Mouse (Mus musculus) left cerebral cortex, adult 9 months (tissue): Measurements from ENCODE around the gene Abcc4.
"Not testable (repeated sequence)": the region's sequence is repeated elsewhere in the genome, so short reads cannot be mapped to it uniquely, and the experiment has no call there.

ENCODE experiments used
- DNase-seq, 2 experiments: peaks; one replicate each; pipeline ENCODE4 v3.0.0; 2022; ENCODE audit warnings: low spot score in 2 of 2

Gene Abcc4

DNA sequence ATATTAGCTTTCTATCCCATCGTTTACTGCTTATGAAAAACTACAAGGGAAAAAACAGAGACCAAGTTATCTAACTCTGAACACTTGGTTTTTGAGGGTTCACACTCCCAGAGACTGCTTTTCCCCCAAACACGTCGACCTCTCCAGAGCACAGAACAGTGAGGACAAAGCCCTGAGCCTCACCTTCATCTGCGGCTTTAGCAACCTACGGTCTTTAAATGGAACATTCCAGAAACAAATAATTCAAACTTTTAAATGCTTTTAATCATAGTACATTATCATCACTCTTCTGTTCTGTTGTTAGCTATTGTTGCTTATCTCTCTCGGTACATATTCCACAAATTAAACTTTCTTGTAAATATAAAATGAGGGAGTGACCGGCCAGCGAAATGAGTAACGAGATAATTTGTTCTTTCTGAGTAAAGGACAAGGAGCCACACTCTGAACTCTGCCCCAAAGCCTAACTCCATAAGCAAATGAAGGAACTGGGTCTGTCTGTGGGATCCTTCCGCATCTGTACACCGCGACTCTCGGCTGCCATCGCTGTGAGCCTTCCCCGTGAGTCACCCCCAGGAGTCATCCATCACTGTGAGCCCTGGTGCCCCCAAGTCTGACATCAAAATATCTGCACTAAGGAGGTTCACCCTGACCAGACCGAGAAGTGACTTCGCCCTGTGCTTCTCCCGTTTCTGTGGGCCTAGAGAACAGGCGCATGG, 126.8 kb downstream of the Abcc4 start:
- no peak for DNase-seq

DNA sequence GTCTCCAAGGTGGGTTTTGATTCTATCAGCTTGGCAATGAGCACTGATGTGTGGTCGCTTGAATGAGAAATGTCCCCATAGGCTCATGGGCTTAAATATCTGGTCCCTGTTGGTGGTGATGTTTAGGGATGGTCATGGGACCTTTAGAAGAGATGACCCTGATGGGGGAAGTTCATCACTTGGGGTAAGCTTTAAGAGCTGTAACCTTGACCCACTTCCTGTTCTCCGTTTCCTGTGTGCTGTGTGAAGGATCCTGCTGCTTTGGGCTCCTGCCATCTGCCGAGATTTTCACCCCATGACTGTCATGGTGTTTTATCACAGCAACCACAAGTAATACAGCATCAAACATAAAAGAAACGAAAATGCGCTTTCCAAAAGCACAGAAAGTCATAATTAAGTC, 128.1 kb downstream of the Abcc4 start:
- DNase-seq = no peak

DNA sequence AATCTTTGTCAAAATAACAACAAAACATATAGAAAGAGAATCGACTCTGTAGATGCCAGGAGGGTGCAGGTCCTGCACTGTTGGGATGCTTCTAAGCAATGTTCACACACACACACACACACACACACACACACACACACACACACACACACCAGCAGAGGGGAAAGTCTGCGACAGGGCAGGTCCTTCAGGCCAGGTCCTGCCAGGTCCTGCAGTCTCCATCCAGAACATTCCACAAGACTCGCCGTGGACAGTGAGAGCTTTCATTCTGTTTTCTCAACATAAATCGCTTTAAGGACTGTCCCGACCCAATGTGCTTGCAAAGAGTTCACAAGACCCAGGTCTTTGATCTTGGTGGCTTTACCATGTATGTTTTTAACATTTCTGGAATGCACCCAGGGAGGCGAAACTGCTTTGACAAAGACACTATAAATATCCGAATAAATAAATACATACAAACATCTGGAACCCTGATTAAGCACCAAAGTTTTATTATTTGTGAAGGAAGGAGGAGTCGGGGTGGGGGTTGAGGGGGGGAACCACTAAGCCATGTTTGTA, 133.3 kb downstream of the Abcc4 start:
- DNase-seq = no peak

DNA sequence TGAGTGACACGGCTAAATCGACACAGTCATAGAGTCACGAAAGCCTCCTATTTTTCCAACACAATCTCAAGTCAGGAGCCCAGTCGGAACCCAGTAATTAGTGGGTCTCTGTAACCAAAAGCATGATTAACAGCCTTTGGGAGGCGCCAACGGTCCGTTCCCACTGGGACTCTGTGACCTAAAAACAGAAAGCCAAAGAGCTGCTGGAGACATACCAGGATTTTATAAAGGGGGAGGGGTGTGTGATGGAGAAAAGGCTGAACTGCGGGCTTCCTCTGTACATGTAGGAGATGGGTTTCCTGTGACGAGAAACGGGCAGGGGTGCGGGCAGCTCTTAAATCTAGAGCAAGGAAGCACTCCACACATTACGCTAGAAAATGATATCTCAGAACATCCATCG, 136.4 kb downstream of the Abcc4 start:
- no peak for DNase-seq

DNA sequence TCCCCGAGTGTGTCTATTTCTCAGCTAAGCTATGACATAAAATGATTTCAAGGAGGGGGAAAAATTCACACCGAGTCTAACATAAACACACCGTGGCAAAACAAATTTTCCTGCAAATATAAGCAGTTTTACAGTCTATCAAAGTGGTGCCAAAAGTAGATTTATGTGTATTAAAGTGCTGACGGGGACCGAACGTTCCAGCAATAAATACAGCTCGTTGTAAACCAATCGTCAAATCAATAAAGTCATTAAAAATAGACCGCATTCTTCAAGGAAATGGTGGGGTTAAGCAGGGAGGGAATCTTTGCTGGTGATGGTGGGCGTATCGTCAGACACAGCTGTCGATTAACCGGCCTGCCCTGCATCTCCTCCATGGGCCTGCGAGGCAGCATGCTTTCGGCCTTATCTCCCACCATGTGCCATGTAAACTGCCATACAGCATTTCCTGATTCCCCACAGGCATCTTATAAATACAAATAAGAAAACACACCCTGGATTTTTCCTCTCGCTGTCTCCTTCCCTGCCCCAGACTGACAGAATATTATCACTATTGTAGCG, 137.8 kb downstream of the Abcc4 start:
- DNase-seq = no peak

DNA sequence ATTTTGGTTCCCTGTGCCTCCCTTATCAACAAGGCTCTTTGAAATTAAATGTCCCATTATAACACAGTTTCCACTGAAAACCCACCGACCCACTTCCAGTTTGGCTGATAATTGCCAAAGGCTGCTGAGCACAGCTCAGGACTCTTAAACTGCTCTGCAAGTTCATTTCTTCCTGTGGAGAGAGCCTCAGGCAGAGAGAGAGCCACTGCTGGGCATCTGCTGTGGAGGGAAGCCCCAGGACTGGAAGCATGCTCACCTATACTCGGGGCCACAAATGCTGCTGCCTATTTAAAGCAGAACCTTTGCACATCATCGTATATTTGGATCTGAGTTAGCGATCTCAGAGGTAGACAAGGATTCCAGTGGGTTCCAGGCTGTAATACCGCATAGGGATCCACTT, 139.2 kb downstream of the Abcc4 start:
- no peak for DNase-seq

DNA sequence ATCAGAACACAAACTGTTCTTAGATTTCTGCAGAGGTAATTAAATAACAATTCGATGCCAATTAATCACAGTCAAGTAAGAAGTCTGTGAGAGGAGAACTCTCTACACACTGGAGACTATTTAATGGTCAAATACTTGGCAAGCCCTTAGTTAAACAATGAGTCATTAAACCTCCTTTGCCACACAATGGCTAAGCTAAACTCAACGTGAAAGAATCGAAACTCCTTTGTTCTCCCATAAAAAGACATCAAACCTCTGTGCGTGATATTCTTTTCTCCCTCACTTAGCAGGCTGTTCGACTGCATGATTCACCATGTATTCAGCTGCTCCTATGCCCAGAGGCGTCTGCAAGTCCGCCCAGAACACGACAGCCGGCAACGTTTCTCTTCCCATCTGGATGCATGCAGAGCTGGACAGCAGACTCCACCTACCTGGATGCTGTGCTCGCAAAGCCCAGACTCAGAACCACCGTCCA, 139.8 kb downstream of the Abcc4 start:
- DNase-seq = peak; percentile 15 to 59

DNA sequence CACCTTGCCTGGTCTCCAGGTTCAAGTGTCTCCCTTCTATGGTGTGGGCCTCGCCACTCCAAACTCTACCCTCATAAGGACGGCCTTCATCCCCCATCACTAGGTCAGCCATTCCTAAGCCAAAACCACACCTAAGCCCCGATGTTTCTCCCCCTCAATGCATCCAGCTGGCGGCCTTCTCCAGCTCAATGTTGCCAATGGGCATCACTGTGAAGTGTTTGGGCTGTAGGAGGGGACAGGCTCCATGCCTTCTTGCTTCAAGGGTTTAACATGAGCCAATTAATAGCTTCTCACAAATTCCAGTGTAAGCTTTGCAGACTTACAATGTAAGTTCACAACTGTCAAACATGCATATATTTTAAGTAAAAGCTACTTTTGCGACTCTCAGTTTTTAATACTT, 140.3 kb downstream of the Abcc4 start:
- no peak for DNase-seq

DNA sequence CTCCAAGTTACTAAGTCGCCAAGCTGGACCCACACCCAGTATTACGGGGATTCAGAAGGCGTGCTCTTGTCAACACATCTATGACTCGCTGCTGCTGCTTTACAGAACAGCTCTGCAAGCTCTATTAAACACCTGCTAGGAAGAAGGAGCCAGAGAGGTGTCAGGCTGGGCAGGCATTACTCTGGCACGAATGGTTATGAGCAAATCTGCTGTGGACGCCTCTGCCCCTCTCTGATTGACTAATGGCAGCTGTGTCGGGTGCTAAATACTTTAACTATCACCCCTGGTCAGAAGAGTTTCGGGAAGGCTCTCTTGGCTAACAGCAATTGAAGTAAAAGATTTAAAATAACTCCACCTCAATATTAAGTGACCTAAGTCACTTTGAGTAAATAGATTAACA, 142.4 kb downstream of the Abcc4 start:
- DNase-seq = no peak

DNA sequence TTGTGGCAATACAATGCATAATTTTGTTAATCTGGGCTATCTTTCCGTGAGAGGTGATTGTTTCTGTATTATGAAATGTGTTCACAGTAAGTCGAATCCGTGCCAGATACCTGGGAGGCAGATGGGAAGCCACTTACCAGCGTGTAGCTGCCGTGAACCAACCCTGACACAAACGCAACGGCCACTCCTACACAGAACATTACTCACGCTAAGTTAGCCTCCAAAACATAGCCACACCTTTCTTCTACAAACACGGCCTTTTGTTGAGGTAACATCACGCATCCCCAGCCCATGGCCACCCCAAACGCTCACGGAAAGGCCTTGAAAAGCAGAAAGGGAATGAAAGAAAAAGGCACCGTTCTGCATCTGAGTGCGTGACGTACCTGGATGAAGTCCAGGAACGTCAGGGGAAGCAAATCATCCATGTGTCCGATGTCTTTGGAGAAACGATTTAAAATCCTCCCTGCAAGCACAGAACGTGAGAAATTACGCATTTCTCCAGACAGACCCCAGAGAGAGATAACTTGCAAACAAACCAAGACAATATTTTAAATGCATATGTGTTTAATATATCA, 153.0 kb downstream of the Abcc4 start:
- no peak for DNase-seq

DNA sequence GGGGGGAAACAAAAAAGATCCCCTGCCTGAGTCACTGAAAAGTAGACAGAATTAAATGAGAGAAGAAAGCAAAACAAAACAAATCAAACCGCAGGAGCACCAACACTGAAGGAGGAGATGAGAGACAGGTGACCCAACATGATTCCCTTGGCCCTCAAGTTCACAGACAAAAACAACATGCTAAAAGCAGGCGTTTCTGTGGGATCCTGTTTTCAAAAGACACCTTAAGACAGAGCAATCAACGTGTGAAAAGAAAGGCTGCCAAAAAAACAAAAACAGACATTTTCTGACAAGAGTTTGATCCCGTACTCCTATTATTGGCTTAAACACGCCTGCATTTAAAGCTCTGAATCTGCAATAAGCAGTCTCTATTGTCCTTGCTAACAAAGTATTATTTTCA, 153.6 kb downstream of the Abcc4 start:
- no peak for DNase-seq

DNA sequence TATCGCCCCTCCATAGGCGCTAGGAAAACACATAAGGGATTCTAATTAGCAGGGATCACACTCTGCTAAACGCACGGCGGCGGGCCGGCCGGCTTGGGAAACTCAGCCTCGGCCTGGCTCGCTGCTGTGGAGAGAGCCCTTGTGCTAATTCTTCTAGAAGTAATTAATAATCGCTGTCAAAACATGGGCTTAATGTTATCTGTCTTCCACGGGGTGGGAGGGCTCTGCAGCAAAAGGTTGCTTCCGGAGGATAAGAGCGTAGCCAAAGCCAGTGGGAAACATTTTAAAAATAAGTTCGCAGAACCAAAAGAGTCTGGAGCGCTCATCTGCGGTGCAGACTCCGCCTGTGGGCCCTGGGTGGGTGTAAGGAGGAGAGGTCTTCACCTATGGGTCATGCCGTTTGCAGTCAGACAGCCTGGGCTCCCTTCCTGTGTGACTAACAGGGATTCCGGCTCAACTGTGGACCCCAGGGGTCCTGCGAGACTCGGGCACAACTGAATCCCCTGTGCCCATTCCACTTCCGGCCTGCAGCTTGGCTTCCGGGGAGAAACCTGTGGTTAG, 154.2 kb downstream of the Abcc4 start:
- DNase-seq = no peak

DNA sequence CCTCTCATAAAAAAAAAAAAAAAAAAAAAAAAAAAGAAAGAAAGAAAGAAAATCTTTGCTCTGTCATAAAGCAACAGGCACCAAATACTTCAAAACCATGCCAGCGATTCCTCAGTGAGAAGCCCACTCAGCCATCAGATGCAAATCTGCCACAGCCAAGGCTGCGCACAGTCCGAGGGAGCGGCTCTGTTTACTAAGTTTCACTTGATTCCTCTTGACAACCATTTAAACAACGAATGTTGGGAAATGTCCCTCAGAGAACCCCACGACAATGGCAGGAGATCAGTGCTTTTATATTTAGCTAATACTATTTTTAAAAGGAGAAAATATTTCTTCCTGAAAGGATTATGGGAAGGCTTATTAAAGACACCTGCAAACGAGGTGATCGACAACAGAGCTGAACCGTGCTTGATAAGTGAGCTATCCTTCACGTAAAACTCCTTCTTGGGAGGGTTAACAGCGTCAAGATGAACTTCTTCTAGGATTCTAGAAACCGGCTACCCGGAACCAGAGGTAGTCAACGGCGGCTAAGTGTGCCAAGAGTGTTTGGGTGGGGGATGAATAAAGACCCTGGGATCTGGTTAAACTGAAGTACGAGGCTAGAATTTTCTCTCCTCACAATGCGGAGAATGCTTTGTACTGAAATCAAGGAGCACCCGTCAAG, 154.8 kb downstream of the Abcc4 start:
- no peak for DNase-seq

DNA sequence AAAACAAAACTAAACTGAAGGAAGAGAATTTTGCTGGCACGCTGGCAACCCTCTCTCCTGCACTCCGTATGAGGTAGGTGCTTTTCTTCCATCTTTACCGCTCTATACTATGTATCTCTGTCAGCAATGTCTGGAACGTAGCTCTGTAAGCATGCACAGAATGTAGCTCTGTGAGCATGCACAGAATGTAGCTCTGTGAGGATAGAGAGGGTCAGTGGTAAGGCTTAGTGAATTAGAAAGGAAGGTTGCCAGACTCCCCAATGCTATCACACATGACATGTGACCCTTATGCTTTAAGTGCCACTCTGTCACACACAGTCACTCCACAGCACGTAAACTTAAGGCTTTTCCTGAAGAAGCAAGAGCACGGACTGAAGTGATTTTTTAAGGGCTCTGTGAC, 161.5 kb downstream of the Abcc4 start:
- no peak for DNase-seq

DNA sequence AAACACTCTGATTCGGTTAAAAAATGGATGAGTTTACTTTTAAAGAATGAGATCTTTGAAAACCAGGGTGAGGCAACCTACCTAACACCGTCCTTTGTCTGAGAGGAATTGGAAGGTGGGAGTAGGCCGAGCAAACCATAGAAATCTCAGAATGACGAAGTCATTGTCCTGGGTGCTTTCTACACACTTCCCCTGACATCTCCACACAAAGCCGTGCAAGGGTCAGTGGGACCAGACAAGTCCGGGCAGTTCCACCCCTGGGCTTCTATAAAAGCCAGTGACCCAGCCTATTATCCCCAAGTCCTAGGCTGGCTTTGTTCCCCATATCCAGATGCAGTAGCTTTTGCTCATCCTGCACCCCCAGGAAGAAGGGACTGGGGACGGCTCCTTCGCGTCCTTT, 163.1 kb downstream of the Abcc4 start:
- DNase-seq = no peak

DNA sequence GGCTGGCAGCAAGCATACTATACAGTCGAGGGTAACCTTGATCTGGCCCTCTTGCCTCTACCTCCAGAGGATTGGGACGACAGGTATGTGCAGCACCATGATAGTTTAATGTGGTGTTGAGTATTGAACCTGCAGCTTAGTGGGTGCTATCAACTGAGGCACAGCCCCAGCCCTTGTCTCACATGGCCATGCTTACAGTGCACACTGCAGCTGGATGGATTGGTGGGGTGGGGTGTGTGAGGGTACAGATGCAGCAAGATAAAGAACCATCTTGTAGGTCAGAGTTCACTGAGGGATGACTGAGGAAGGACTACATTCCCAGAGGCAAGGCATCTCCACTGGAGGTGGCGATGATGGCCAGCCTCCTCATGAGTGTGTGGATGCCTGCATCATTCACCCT, 174.5 kb downstream of the Abcc4 start:
- no peak for DNase-seq

DNA sequence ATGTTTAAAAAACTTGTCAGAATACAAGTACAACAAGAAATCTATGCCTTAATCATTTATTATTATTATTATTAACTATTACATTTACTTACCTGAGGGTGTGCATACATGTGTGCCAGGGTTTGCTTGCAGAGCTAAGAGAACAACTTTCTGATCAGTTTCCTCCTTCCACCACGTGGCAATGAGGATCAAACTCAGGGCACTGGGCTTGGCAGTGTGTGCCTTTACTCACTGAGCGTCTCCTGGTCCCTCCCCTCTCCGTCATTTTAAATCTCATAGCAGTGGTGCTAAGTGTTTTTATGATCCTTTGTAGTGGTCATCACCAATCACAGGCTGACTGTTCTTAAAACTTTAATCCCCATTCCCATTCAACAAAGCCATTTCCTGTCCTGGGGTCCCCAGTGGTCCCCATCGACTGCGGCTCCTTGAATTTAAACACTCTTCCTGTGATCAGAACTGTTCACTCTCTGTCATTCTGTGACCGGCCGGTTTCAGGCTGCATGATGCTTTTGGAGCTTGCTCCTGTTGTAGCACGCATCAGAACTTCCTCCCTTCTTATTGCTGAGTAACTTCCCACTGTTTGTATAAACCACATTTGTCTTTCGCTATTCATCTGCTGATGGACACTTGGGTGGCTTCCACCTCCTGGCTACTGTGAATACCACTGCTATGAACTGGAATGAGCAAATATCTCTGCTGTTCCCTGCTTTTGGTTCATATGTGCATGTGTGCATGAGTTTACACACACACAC, 191.6 kb downstream of the Abcc4 start:
- no peak for DNase-seq

DNA sequence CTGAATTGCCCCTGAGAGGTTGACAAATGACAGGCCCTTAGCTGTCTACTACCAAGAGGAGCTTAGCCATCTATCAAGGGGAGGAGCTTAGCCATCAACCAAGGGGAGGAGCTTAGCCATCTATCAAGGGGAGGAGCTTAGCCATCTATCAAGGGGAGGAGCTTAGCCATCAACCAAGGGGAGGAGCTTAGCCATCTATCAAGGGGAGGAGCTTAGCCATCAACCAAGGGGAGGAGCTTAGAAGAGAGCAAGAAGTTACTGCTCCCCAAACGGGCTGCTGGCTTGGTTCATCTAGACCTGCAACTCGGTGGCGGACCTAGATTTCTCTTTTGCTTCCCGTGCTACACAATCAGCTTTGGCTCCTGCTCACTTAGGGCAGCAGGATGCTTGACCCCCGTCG, 194.3 kb downstream of the Abcc4 start:
- DNase-seq = not testable (repeated sequence)

DNA sequence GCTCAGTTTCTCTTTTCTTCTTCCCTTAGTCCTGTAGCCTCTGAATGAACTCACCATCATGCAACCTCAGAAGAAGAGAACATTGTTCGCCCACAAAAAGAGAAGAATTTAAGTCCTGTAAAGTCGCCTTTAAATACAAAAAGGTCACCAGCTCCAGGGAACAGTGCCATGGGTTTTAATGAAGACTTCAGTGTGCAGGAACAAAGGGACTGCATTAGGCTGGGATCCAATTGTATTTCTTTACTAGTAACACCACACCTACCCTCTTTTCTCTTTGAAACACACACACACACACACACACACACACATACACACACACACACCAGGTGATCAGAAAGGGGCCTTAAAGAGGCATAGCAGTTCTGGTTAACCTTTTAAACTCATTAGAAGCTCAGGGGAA, 195.2 kb downstream of the Abcc4 start:
- no peak for DNase-seq

DNA sequence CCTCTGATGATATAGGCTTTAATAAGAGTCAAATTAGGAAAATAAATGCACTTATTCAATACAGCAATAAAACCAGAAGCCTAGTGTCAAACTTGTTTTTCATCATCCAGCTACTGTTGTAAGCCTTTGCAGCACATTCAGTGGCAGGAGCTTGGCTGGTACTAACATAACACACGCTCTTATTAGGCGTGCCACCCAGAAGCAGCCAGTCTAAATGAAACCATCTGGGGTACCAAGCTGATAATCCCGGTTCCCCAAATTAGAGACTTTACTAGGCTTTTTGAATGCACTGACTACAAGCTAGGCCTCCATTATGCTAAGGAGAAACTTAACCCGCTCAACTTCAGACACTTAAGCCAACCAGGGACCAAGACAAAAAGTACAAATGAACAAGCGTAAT, 195.8 kb downstream of the Abcc4 start:
- no peak for DNase-seq

DNA sequence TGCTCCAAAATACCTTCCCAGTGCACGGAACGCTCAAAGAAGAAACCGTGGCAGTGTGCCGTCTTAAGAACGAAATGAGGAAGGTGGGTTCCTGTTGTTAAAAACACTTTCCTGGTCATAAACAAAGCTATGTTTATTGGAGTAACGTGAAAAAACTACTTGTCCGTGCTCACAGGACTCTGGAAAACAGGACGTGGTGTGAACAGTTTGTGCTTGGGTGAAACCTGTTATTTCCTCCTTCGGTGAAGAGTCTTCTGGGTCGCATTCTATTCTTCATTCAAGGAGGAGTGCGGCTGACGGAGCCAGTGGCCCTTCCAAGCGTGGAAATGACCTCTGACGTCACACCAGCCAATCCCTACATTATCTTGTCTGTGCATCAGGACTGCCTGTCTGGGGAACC, 198.2 kb downstream of the Abcc4 start:
- DNase-seq = no peak
